Mouse (Mus musculus) thymus, adult 2 months (tissue): ENCODE measurements around the gene Ciapin1.

Experiments
- CTCF ChIP-seq: fragments of 200-500 bp; IDR thresholded peaks from 2 replicates; pipeline ENCODE4 v1.5.1; 2012; ENCODE audit warnings: mild to moderate bottlenecking, control low read depth, low read length, moderate library complexity, borderline replicate concordance; ENCODE audit not compliant: control insufficient read depth, poor library complexity, insufficient read depth; ENCODE audit errors: extremely low read depth
- POLR2A ChIP-seq: fragments of 200-500 bp; IDR thresholded peaks from 2 replicates; pipeline ENCODE4 v1.6.1; 2012; ENCODE audit warnings: mild to moderate bottlenecking, low read length, control low read depth, moderate library complexity; ENCODE audit not compliant: control insufficient read depth, poor library complexity, insufficient read depth; ENCODE audit errors: extremely low read depth

DNA sequence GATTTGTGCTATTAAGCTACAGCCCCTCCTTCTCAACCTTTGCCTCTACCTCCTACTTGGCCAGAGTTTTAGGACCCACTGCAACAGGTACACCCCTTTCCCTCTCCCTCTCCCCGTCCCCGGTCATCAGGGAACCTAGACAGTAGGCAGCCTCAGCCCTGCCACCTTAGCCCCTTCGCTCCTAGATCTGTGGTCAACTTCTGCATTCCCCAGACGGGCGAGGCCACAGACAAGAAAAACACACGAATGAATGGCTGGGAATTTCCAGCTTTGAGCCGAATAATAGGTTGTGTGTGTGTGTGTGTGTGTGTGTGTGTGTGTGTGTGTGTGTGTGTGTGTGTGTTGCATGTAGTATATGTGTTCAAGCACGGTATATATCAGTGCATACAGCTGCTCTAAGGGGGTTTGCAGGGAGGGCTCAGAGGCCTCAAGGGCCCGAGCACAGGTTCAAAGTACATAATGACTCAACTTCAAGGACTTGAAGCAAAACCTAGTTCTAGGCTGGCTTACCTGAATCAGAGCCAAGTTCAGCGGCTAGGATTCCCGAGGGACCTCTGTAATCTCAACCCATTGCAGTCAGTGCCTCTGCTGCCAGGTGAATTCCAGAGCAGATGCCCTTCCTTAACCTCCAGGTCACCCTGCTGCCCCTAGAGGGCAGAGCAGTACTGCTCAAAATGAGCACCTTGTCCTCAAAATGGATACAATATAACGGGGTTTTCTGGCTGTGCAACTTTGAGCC lies 52.7 kb downstream of the Ciapin1 start:
- TF ChIP-seq CTCF = no peak
- TF ChIP-seq POLR2A = no peak
